Mouse (Mus musculus) intestine, embryonic 14.5 days (tissue): Measurements from ENCODE around the gene Acoxl. TPM values are rescaled to one million over a fixed set of nuclear protein-coding genes. Genes with fewer than 3 reads are reported as not detected.

Source experiments
- ATAC-seq: fragments of 200-750 bp; cut with Nextera tagmentation; replicated peaks from 2 replicates; pipeline ENCODE4 v1.8.0; 2017; ENCODE audit warnings: low read depth, moderate number of reproducible peaks, moderate TSS enrichment, moderate library complexity; ENCODE audit not compliant: low FRiP score, low TSS enrichment
- DNase-seq: peaks from one replicate; pipeline ENCODE4 v3.0.0-alpha.2; 2018; ENCODE audit warnings: low spot score
- H3K27ac ChIP-seq: fragments of 300-500 bp; sonication (generic); 2 replicates; pipeline ENCODE4 v1.5.1; 2014; ENCODE audit warnings: low read depth, mild to moderate bottlenecking, control low read depth
- H3K27me3 ChIP-seq: fragments of 300-500 bp; sonication (generic); replicated peaks from 2 replicates; pipeline ENCODE4 v1.6.1; 2014; ENCODE audit warnings: low read length, control low read depth; ENCODE audit not compliant: control insufficient read depth, insufficient read depth
- H3K36me3 ChIP-seq: fragments of 300-500 bp; sonication (generic); 2 replicates; pipeline ENCODE4 v1.6.1; 2014; ENCODE audit warnings: low read length, control low read depth; ENCODE audit not compliant: control insufficient read depth, insufficient read depth
- H3K4me1 ChIP-seq: fragments of 300-500 bp; sonication (generic); replicated peaks from 2 replicates; pipeline ENCODE4 v1.6.1; 2014; ENCODE audit warnings: low read length, control low read depth, mixed read lengths; ENCODE audit not compliant: control insufficient read depth, insufficient read depth
- H3K4me2 ChIP-seq: fragments of 300-500 bp; sonication (generic); 2 replicates; pipeline ENCODE4 v1.6.1; 2014; ENCODE audit warnings: low read length
- H3K4me3 ChIP-seq: fragments of 300-500 bp; sonication (generic); 2 replicates; pipeline ENCODE4 v1.5.1; 2014; ENCODE audit warnings: low read depth, low read length, control low read depth, mixed read lengths
- H3K9ac ChIP-seq: fragments of 300-500 bp; sonication (generic); 2 replicates; pipeline ENCODE4 v1.6.1; 2014; ENCODE audit warnings: mild to moderate bottlenecking, low read length
- H3K9me3 ChIP-seq: fragments of 300-500 bp; sonication (generic); 2 replicates; pipeline ENCODE4 v1.6.1; 2016; ENCODE audit warnings: low read length, control low read depth; ENCODE audit not compliant: control insufficient read depth
- WGBS: fragments of 180-500 bp; shearing (Covaris S2); extraction: QIAGEN DNeasy Blood & Tissue Kit; methylation state at CpG from one replicate; pipeline ENCODE4 v1.1.7; 2014; 5-methylcytosine and 5-hydroxymethylcytosine counted together
- polyA plus RNA-seq: library from polyadenylated mRNA; unstranded; fragments of >200 nt; fragmentation: Nextera tagmentation; extraction: Ambion mirVana; gene quantifications from 2 replicates; pipeline ENCODE4 v1.2.1, GENCODE M21; 2014

Gene Acoxl
- polyA plus RNA-seq, 1 experiment from 2014 or later: 0.19 TPM

- Histone ChIP-seq H3K4me2 (peak overlapping the region; percentile 98), H3K27me3 (peaks cover 10% of the 10 kb centered on the region; the same call in 1 of the 2 replicates), H3K4me3 (peak overlapping the region; percentile 82), H3K9me3 (no peaks in the 10 kb centered on the region), H3K4me1 (peaks cover 23% of the 10 kb centered on the region), H3K36me3 (peaks cover 38% of the 10 kb centered on the region), H3K27ac (no peak overlapping the region), H3K9ac (peak overlapping the region; percentile 74)
- no peak for ATAC-seq
- no peak for DNase-seq
- 32% methylated on average over 10 of the region's 10 CpGs for WGBS
These were observed 289.9 kb downstream of the Acoxl start for GRCm38 (mm10) chr2:128128532-128128931.

GRCm38 (mm10) chr2:128131503-128131902 is 292.8 kb downstream of the Acoxl start:
- H3K4me2 ChIP-seq: no peak overlapping the region
- DNase-seq (no peak), ATAC-seq (no peak)
- no peaks in the 10 kb centered on the region for H3K27me3 ChIP-seq
- no peak overlapping the region for H3K27ac ChIP-seq
- H3K4me1 ChIP-seq: peaks cover 11% of the 10 kb centered on the region
- no peak overlapping the region for H3K9ac ChIP-seq
- peaks cover 58% of the 10 kb centered on the region for H3K36me3 ChIP-seq
- H3K9me3 ChIP-seq: no peaks in the 10 kb centered on the region
- H3K4me3 ChIP-seq: no peak overlapping the region
- 87% methylated on average over 11 of the region's 11 CpGs for WGBS

- Histone ChIP-seq H3K4me3 (no peak overlapping the region), H3K9me3 (no peaks in the 10 kb centered on the region), H3K4me1 (peaks cover 11% of the 10 kb centered on the region), H3K27me3 (no peaks in the 10 kb centered on the region), H3K36me3 (peaks cover 68% of the 10 kb centered on the region), H3K27ac (no peak overlapping the region), H3K4me2 (no peak overlapping the region), H3K9ac (no peak overlapping the region)
- ATAC-seq: no peak
- 80% methylated on average over 5 of the region's 5 CpGs for WGBS
- DNase-seq: no peak
These were observed 294.0 kb downstream of the Acoxl start for GRCm38 (mm10) chr2:128132635-128133034.

- Histone ChIP-seq H3K27me3 (no peaks in the 10 kb centered on the region), H3K4me1 (peaks cover 6% of the 10 kb centered on the region), H3K4me3 (no peak overlapping the region), H3K9me3 (no peaks in the 10 kb centered on the region), H3K27ac (no peak overlapping the region), H3K4me2 (no peak overlapping the region), H3K36me3 (peaks cover 73% of the 10 kb centered on the region), H3K9ac (no peak overlapping the region)
- DNase-seq: no peak
- no peak for ATAC-seq
These were observed 295.2 kb downstream of the Acoxl start for GRCm38 (mm10) chr2:128133865-128134264.

GRCm38 (mm10) chr2:128134474-128134873 is 295.8 kb downstream of the Acoxl start:
- Histone ChIP-seq H3K36me3 (peaks cover 76% of the 10 kb centered on the region), H3K9me3 (no peaks in the 10 kb centered on the region), H3K9ac (no peak overlapping the region), H3K4me2 (no peak overlapping the region), H3K27me3 (no peaks in the 10 kb centered on the region), H3K4me3 (no peak overlapping the region), H3K27ac (no peak overlapping the region), H3K4me1 (peaks cover 2% of the 10 kb centered on the region; the same call in 1 of the 2 replicates)
- 68% methylated on average over 5 of the region's 5 CpGs for WGBS
- ATAC-seq: no peak
- DNase-seq: no peak

GRCm38 (mm10) chr2:128134948-128135347 is 296.3 kb downstream of the Acoxl start:
- peaks cover 71% of the 10 kb centered on the region for H3K36me3 ChIP-seq
- H3K4me3 ChIP-seq: no peak overlapping the region
- no peak for DNase-seq
- H3K4me1 ChIP-seq: no peaks in the 10 kb centered on the region; the same call in 1 of the 2 replicates
- no peaks in the 10 kb centered on the region for H3K9me3 ChIP-seq
- WGBS: 69% methylated on average over 8 of the region's 8 CpGs
- no peaks in the 10 kb centered on the region for H3K27me3 ChIP-seq
- H3K9ac ChIP-seq: no peak overlapping the region
- H3K4me2 ChIP-seq: no peak overlapping the region
- ATAC-seq: no peak
- H3K27ac ChIP-seq: no peak overlapping the region

GRCm38 (mm10) chr2:128136769-128137433 is 298.2 kb downstream of the Acoxl start:
- DNase-seq (no peak), ATAC-seq (no peak)
- H3K4me1 ChIP-seq: no peaks in the 10 kb centered on the region; the same call in 1 of the 2 replicates

GRCm38 (mm10) chr2:128137480-128138276 is 299.0 kb downstream of the Acoxl start:
- WGBS: 89% methylated on average over 22 of the region's 22 CpGs

More at GRCm38 (mm10) chr2:128136769-128137433, 298.2 kb downstream of the Acoxl start:
- Histone ChIP-seq H3K27me3 (no peaks in the 10 kb centered on the region), H3K36me3 (peaks cover 52% of the 10 kb centered on the region), H3K4me2 (no peak overlapping the region), H3K4me3 (no peak overlapping the region), H3K27ac (no peak overlapping the region), H3K9me3 (no peaks in the 10 kb centered on the region), H3K9ac (no peak overlapping the region)
- 84% methylated on average over 16 of the region's 16 CpGs for WGBS

More at GRCm38 (mm10) chr2:128137480-128138276, 299.0 kb downstream of the Acoxl start:
- Histone ChIP-seq H3K9ac (no peak overlapping the region), H3K27ac (no peak overlapping the region), H3K9me3 (no peaks in the 10 kb centered on the region), H3K4me3 (no peak overlapping the region), H3K4me2 (no peak overlapping the region), H3K27me3 (no peaks in the 10 kb centered on the region), H3K4me1 (no peaks in the 10 kb centered on the region; the same call in 1 of the 2 replicates), H3K36me3 (peaks cover 47% of the 10 kb centered on the region)
- ATAC-seq (no peak), DNase-seq (no peak)
